Mouse (Mus musculus) left cerebral cortex, adult 8-10 months (tissue): ENCODE data around the gene Nit2. TPM values are rescaled to one million over a fixed set of nuclear protein-coding genes. Genes with fewer than 3 reads are reported as not detected.
"Not testable (repeated sequence)": the region's sequence is repeated elsewhere in the genome, so short reads cannot be mapped to it uniquely, and the experiment has no call there.

Experiments used
- DNase-seq, 2 experiments: peaks; one replicate each; pipeline ENCODE4 v3.0.0; 2022; ENCODE audit warnings: low spot score in 2 of 2
- total RNA-seq, 4 experiments: library from RNA; stranded (reverse); gene quantifications; 2 replicates each; pipeline ENCODE4 v1.2.4; 2022

The Nit2 gene
- 10 to 100 TPM; 11.4 to 16.4 (median 14.9) TPM for total RNA-seq

GRCm38 (mm10) chr16:57166611-57167513 lies at the start of gene Nit2:
Gene Nit2, minus strand, starts transcription at chr16:57167341.
- DNase-seq, result peak; percentile 86 to 87

- DNase-seq, result no peak
Measured at GRCm38 (mm10) chr16:57215957-57216356, 48.8 kb upstream of the Nit2 start.

GRCm38 (mm10) chr16:57211037-57211436 lies 43.9 kb upstream of the Nit2 start:
- DNase-seq, result no peak

GRCm38 (mm10) chr16:57208342-57208741 lies 41.2 kb upstream of the Nit2 start:
- DNase-seq, result no peak

GRCm38 (mm10) chr16:57197281-57197680 lies 30.1 kb upstream of the Nit2 start:
- no peak for DNase-seq

GRCm38 (mm10) chr16:57196590-57196989 lies 29.4 kb upstream of the Nit2 start:
- no peak for DNase-seq

- no peak for DNase-seq
Measured at GRCm38 (mm10) chr16:57191214-57191613, 24.1 kb upstream of the Nit2 start.

- no peak for DNase-seq
Measured at GRCm38 (mm10) chr16:57190390-57190789, 23.2 kb upstream of the Nit2 start.

- DNase-seq, result no peak
Measured at GRCm38 (mm10) chr16:57189493-57189892, 22.4 kb upstream of the Nit2 start.

GRCm38 (mm10) chr16:57186618-57187017 lies 19.5 kb upstream of the Nit2 start:
- no peak for DNase-seq

- DNase-seq, result no peak
Measured at GRCm38 (mm10) chr16:57182037-57182436, 14.9 kb upstream of the Nit2 start.

GRCm38 (mm10) chr16:57181180-57181579 lies 14.0 kb upstream of the Nit2 start:
- DNase-seq, result peak in 1 of 2 experiments; percentile 38

GRCm38 (mm10) chr16:57177664-57178063 lies 10.5 kb upstream of the Nit2 start:
- no peak for DNase-seq

GRCm38 (mm10) chr16:57177254-57177653 lies 10.1 kb upstream of the Nit2 start:
- no peak for DNase-seq

GRCm38 (mm10) chr16:57176276-57176675 lies 9.1 kb upstream of the Nit2 start:
- DNase-seq, result peak in 1 of 2 experiments; percentile 78

- DNase-seq, result no peak
Measured at GRCm38 (mm10) chr16:57175751-57176150, 8.6 kb upstream of the Nit2 start.

- DNase-seq, result not testable (repeated sequence)
Measured at GRCm38 (mm10) chr16:57174480-57174879, 7.3 kb upstream of the Nit2 start.

- no peak for DNase-seq
Measured at GRCm38 (mm10) chr16:57171570-57171969, 4.4 kb upstream of the Nit2 start.

- no peak for DNase-seq
Measured at GRCm38 (mm10) chr16:57171161-57171560, 4.0 kb upstream of the Nit2 start.

- no peak for DNase-seq
Measured at GRCm38 (mm10) chr16:57168236-57168635, 1.1 kb upstream of the Nit2 start.

GRCm38 (mm10) chr16:57167514-57167912 lies 372 bp upstream of the Nit2 start:
- DNase-seq, result no peak

- no peak for DNase-seq
Measured at GRCm38 (mm10) chr16:57166086-57166485, 1.1 kb downstream of the Nit2 start.

- no peak for DNase-seq
Measured at GRCm38 (mm10) chr16:57165157-57165556, 2.0 kb downstream of the Nit2 start.
